Mouse (Mus musculus) mature B cell (primary cell): ENCODE measurements around the gene H2afb2.

Experiments used
- in situ Hi-C: fragments of 300-500 bp; cut with MboI; formaldehyde crosslinking; loops from 2 replicates; pipeline ENCODE4 v1.14.3; 2019

H2afb2 gene

GRCm38 (mm10) chrX:116680878-116681277 is at the start of gene H2afb2:
Gene H2afb2, plus strand, starts transcription at chrX:116681178.
- in situ Hi-C loops, result no loop called here
